Mouse (Mus musculus) embryonic fibroblast, embryonic 13.5 days (primary cell): ENCODE measurements around the gene Gm20662.

Source experiments
- CTCF ChIP-seq: IDR thresholded peaks from 2 replicates; pipeline ENCODE4 v1.5.1; 2011; ENCODE audit warnings: mild to moderate bottlenecking, control low read depth, low read length, moderate library complexity, borderline replicate concordance; ENCODE audit not compliant: insufficient read depth
- POLR2A ChIP-seq: IDR thresholded peaks from 2 replicates; pipeline ENCODE4 v1.6.1; 2011; ENCODE audit warnings: low read depth, mild to moderate bottlenecking, control low read depth, low read length, moderate library complexity

DNA sequence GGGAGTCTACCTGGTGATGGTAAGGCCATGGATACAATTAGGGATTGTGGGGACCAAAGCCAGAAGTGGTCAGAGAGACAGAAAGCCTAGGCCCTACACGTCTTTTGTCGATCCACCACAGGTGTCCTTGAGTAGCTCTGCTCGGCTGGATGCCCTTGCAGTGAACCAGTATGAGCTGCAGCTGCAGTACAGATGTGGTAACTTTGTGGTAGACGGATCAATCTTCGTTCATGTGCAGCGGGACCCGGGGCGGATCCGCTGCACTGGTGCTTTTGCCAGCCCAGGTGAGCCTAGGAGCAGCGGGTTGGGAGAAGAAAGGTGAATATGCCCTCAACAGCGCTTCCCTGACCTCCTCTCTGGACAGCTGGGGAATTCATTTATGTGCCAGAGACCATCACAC is 3.1 kb upstream of the Gm20662 start:
- TF ChIP-seq POLR2A: no peak
- TF ChIP-seq CTCF: no peak
